Mouse (Mus musculus): ENCODE data around the gene Hist1h4d.
"Not testable (repeated sequence)": the region's sequence is repeated elsewhere in the genome, so short reads cannot be mapped to it uniquely, and the experiment has no call there.

Gene Hist1h4d

GRCm38 (mm10) chr13:23573034-23573897 lies 8.1 kb upstream of the Hist1h4d start:
- not testable (repeated sequence) for DNase-seq (ENCODE audit: low spot score)

GRCm38 (mm10) chr13:23573898-23574524 lies 7.4 kb upstream of the Hist1h4d start, which contains the start of the genes Hist1h2bf and Hist1h2ad:
TSS of gene Hist1h2bf (minus strand) at chr13:23574196.
TSS of gene Hist1h2ad (plus strand) at chr13:23574381.
- DNase-seq (ENCODE audit: low spot score), result peak; percentile 85

- not testable (repeated sequence) for DNase-seq (ENCODE audit: low spot score)
These were observed 6.7 kb upstream of the Hist1h4d start for GRCm38 (mm10) chr13:23574546-23575170.

- no peak for DNase-seq (ENCODE audit: low spot score)
These were observed 6.0 kb upstream of the Hist1h4d start, which contains the start of gene Hist1h3d for GRCm38 (mm10) chr13:23575271-23575851. TSS of gene Hist1h3d (plus strand) at chr13:23575763.

- not testable (repeated sequence) for DNase-seq (ENCODE audit: low spot score)
These were observed 5.5 kb upstream of the Hist1h4d start for GRCm38 (mm10) chr13:23575864-23576313.

- no peak for DNase-seq (ENCODE audit: low spot score)
These were observed 5.0 kb upstream of the Hist1h4d start for GRCm38 (mm10) chr13:23576351-23576881.

- no peak for DNase-seq (ENCODE audit: low spot score)
These were observed 4.3 kb upstream of the Hist1h4d start for GRCm38 (mm10) chr13:23576906-23577639.

GRCm38 (mm10) chr13:23577835-23578234 lies 3.6 kb upstream of the Hist1h4d start:
- DNase-seq (ENCODE audit: low spot score), result no peak

GRCm38 (mm10) chr13:23582219-23583056 lies 1.0 kb downstream of the Hist1h4d start:
- no peak for DNase-seq (ENCODE audit: low spot score)

GRCm38 (mm10) chr13:23583387-23584068 lies 2.1 kb downstream of the Hist1h4d start:
- DNase-seq (ENCODE audit: low spot score), result no peak

- DNase-seq (ENCODE audit: low spot score), result no peak
These were observed 2.9 kb downstream of the Hist1h4d start for GRCm38 (mm10) chr13:23584331-23584730.

- DNase-seq (ENCODE audit: low spot score), result peak; percentile 27
These were observed 3.6 kb downstream of the Hist1h4d start for GRCm38 (mm10) chr13:23585029-23585441.

- peak; percentile 68 for DNase-seq (ENCODE audit: low spot score)
These were observed 4.2 kb downstream of the Hist1h4d start for GRCm38 (mm10) chr13:23585442-23586098.

GRCm38 (mm10) chr13:23586099-23586939 lies 4.9 kb downstream of the Hist1h4d start:
- DNase-seq (ENCODE audit: low spot score), result no peak

- no peak for DNase-seq (ENCODE audit: low spot score)
These were observed 5.5 kb downstream of the Hist1h4d start for GRCm38 (mm10) chr13:23586940-23587225.

- DNase-seq (ENCODE audit: low spot score), result no peak
These were observed 9.8 kb downstream of the Hist1h4d start for GRCm38 (mm10) chr13:23591206-23591605.

GRCm38 (mm10) chr13:23591886-23592285 lies 10.5 kb downstream of the Hist1h4d start:
- not testable (repeated sequence) for DNase-seq (ENCODE audit: low spot score)

GRCm38 (mm10) chr13:23592614-23593013 lies 11.2 kb downstream of the Hist1h4d start:
- no peak for DNase-seq (ENCODE audit: low spot score)
